ENCODE assay signal across 9 mouse cellular contexts in the genomic region with DNA sequence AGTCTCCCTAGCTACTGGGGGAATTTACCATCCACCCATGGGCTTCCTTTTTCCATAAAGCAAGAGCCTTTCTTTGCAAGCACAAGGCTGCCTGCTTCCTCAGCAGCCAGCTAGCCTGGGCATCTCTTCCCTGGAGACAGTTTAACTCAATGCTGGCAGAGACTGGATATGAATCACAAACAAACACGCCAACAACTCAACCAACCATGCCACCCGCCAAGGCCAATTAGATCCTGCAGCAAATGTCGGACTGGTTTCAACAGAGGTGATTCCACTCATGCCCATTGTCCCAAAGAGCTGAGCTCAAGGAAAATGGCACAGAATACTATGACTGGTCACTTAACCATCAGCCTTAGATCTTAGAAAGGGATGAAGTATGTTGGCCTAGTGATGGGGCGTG.
"Had no signal": no experiment of that assay in that cellular context is flagged by ENCODE, and none has a peak within 500 bp of the region (broad histone marks: within the 10 kb centered on the region; RNA-seq: fewer than 3 reads in every experiment).

No protein-coding gene starts in this region.

- ATAC-seq: lung, postnatal 0 days; midbrain, embryonic 13.5 days had no signal

- DNase-seq: kidney, postnatal 10 days; kidney, postnatal 4 days; lung, adult 2 months; lung, postnatal 36 days; thymus, postnatal 4 days had no signal

- H3K27me3 ChIP-seq: liver, embryonic 15.5 days; midbrain, embryonic 13.5 days; neural tube, embryonic 15.5 days had no signal
